Comparison of ENCODE assay signal across 8 mouse cellular contexts in the genomic region with DNA sequence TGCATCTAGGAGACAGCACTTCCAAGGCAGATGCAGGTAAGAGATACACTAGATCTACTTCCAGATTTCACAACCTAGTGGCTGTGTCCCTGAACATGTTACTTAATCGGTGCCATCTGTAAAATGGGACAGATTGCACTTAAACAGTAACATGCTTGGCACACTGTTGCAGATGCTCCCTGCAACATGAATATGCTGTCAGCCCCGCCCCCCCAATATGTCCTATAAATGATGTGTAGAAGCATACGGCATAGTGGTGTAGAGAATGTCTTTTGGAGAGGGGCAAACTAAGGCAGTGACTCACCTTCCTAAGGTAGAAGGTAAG. TPM values are rescaled to one million over a fixed set of nuclear protein-coding genes. Genes with fewer than 3 reads are reported as not detected.
DNase-seq lines count a peak whose midpoint lies in the region; ATAC-seq and TF ChIP-seq lines count a peak whose summit lies in the region.

No protein-coding gene starts in this region.

- peak overlapping the region; percentile 88 for H3K4me3 ChIP-seq in lung, embryonic 15.5 days
- peak overlapping the region; percentile 79 for H3K4me3 ChIP-seq in embryonic fibroblast, embryonic 13.5 days (ENCODE audit: insufficient read depth, low read length)
- H3K4me3 ChIP-seq in limb, embryonic 11.5 days (ENCODE audit: low read depth, low read length), result peak overlapping the region; percentile 85

- H3K36me3 ChIP-seq in lung, embryonic 15.5 days, result peaks cover 26% of the 10 kb centered on the region
- peaks cover 7% of the 10 kb centered on the region for H3K36me3 ChIP-seq in limb, embryonic 11.5 days (ENCODE audit: control insufficient read depth, insufficient read depth, low read length)
- H3K36me3 ChIP-seq in splenic B cell, adult 2 months (ENCODE audit: control insufficient read depth, insufficient read depth, low read length, poor library complexity, severe bottlenecking), result 0 out of 2 replicates have a peak, but pooled peaks cover 2% of the 10 kb centered on the region

- no peak overlapping the region for H3K9ac ChIP-seq in lung, embryonic 15.5 days
- no peak overlapping the region for H3K9ac ChIP-seq in limb, embryonic 11.5 days (ENCODE audit: low read length)

- H3K4me2 ChIP-seq in lung, embryonic 15.5 days, result peak overlapping the region; percentile 85
- peak overlapping the region; percentile 93 for H3K4me2 ChIP-seq in limb, embryonic 11.5 days (ENCODE audit: low read depth, severe bottlenecking)

- no peaks in the 10 kb centered on the region for H3K9me3 ChIP-seq in lung, embryonic 15.5 days
- no peaks in the 10 kb centered on the region for H3K9me3 ChIP-seq in limb, embryonic 11.5 days (ENCODE audit: control insufficient read depth, low read length)

- peaks cover 45% of the 10 kb centered on the region for H3K27me3 ChIP-seq in lung, embryonic 15.5 days
- H3K27me3 ChIP-seq in limb, embryonic 11.5 days (ENCODE audit: control insufficient read depth, insufficient read depth, low read length), result peaks cover 32% of the 10 kb centered on the region
- no peaks in the 10 kb centered on the region for H3K27me3 ChIP-seq in splenic B cell, adult 2 months (ENCODE audit: control insufficient read depth, insufficient read depth, low read length, poor library complexity, severe bottlenecking)

- TF ChIP-seq POLR2A in embryonic fibroblast, embryonic 13.5 days (IDR thresholded peaks at IDR 0.05; ENCODE audit: low read depth, low read length), result no peak

- no peak for ATAC-seq in lung, embryonic 15.5 days (ENCODE audit: borderline replicate concordance, extremely low read depth, low FRiP score, low TSS enrichment)
- no peak for ATAC-seq in limb, embryonic 11.5 days (ENCODE audit: insufficient number of reproducible peaks, low FRiP score, low TSS enrichment, low read depth)
- ATAC-seq in frontal cortex, adult (ENCODE audit: low TSS enrichment), result no peak
- ATAC-seq in erythroid progenitor cell, adult 5-6 weeks (replicated peaks; ENCODE audit: low FRiP score, poor library complexity, severe bottlenecking), result no peak

- WGBS in lung, embryonic 15.5 days, result 33% methylated on average over 3 of the region's 3 CpGs
- WGBS in limb, embryonic 11.5 days, result 52% methylated on average over 3 of the region's 3 CpGs

- peaks cover 22% of the 10 kb centered on the region for H3K4me1 ChIP-seq in lung, embryonic 15.5 days
- peaks cover 5% of the 10 kb centered on the region for H3K4me1 ChIP-seq in embryonic fibroblast, embryonic 13.5 days (ENCODE audit: control insufficient read depth, insufficient read depth, low read length)
- peaks cover 16% of the 10 kb centered on the region for H3K4me1 ChIP-seq in limb, embryonic 11.5 days (ENCODE audit: control insufficient read depth, insufficient read depth, low read length)

- DNase-seq in lung, postnatal 4 days, result no peak
- DNase-seq in limb, embryonic 11.5 days (ENCODE audit: low spot score), result no peak
- peak; percentile 33 for DNase-seq in splenic B cell, adult 2 months (ENCODE audit: low read depth, low spot score)
- no peak for DNase-seq in embryo, embryonic 10.5 days (ENCODE audit: low spot score)

- no peak for TF ChIP-seq CTCF in embryonic fibroblast, embryonic 13.5 days (IDR thresholded peaks at IDR 0.05; ENCODE audit: borderline replicate concordance, insufficient read depth, low read length)

- no peak overlapping the region; the same call in 1 of the 2 replicates for H3K27ac ChIP-seq in lung, embryonic 15.5 days
- H3K27ac ChIP-seq in embryonic fibroblast, embryonic 13.5 days (ENCODE audit: insufficient read depth, low read length), result no peak overlapping the region
- no peak overlapping the region for H3K27ac ChIP-seq in limb, embryonic 11.5 days (replicated peaks; ENCODE audit: low read depth, low read length)

RNA-seq across cellular contexts. Expression of gene Chpf, which starts 1.2 kb away (rescaled TPM):
- 29.5 and 31.1 TPM in 2 replicates for polyA plus RNA-seq in lung, embryonic 15.5 days (2015; fragmentation: Nextera tagmentation; extraction: Ambion mirVana)
- 68.1 and 82.3 TPM in 2 replicates for polyA plus RNA-seq in embryonic fibroblast, embryonic 13.5 days (2011; ENCODE audit: insufficient read length, low read depth, missing spikeins)
- 14.2 and 16.1 TPM in 2 replicates for polyA plus RNA-seq in limb, embryonic 11.5 days (2014; fragmentation: Nextera tagmentation; extraction: Ambion mirVana)
- not detected in 2 replicates for total RNA-seq in erythroid progenitor cell, adult 5-6 weeks (2015; ENCODE audit: low replicate concordance)
- 0.77 TPM in 1 of 2 replicates, not detected in the other for total RNA-seq in erythroid progenitor cell, adult 5-6 weeks (2017; ENCODE audit: low replicate concordance)

RNA-seq across cellular contexts. Expression of gene Tmem198, which starts 1.4 kb away (rescaled TPM):
- polyA plus RNA-seq in lung, embryonic 15.5 days (2015; fragmentation: Nextera tagmentation; extraction: Ambion mirVana), result 0.65 and 0.82 TPM in 2 replicates
- 0.70 and 1.2 TPM in 2 replicates for polyA plus RNA-seq in embryonic fibroblast, embryonic 13.5 days (2011; ENCODE audit: insufficient read length, low read depth, missing spikeins)
- 0.17 and 0.18 TPM in 2 replicates for polyA plus RNA-seq in limb, embryonic 11.5 days (2014; fragmentation: Nextera tagmentation; extraction: Ambion mirVana)
- total RNA-seq in erythroid progenitor cell, adult 5-6 weeks (2015; ENCODE audit: low replicate concordance), result not detected in 2 replicates
- not detected in 2 replicates for total RNA-seq in erythroid progenitor cell, adult 5-6 weeks (2017; ENCODE audit: low replicate concordance)

RNA-seq across cellular contexts. Expression of gene Asic4, which starts 27.7 kb away (rescaled TPM):
- polyA plus RNA-seq in lung, embryonic 15.5 days (2015; fragmentation: Nextera tagmentation; extraction: Ambion mirVana), result 0.26 and 0.30 TPM in 2 replicates
- not detected in 2 replicates for polyA plus RNA-seq in embryonic fibroblast, embryonic 13.5 days (2011; ENCODE audit: insufficient read length, low read depth, missing spikeins)
- 0.07 and 0.13 TPM in 2 replicates for polyA plus RNA-seq in limb, embryonic 11.5 days (2014; fragmentation: Nextera tagmentation; extraction: Ambion mirVana)
- not detected in 2 replicates for total RNA-seq in erythroid progenitor cell, adult 5-6 weeks (2015; ENCODE audit: low replicate concordance)
- not detected in 2 replicates for total RNA-seq in erythroid progenitor cell, adult 5-6 weeks (2017; ENCODE audit: low replicate concordance)

RNA-seq across cellular contexts. Expression of gene Obsl1, which starts 28.3 kb away (rescaled TPM):
- 74.0 and 77.9 TPM in 2 replicates for polyA plus RNA-seq in lung, embryonic 15.5 days (2015; fragmentation: Nextera tagmentation; extraction: Ambion mirVana)
- polyA plus RNA-seq in embryonic fibroblast, embryonic 13.5 days (2011; ENCODE audit: insufficient read length, low read depth, missing spikeins), result 34.9 and 40.0 TPM in 2 replicates
- polyA plus RNA-seq in limb, embryonic 11.5 days (2014; fragmentation: Nextera tagmentation; extraction: Ambion mirVana), result 67.4 and 72.5 TPM in 2 replicates
- total RNA-seq in erythroid progenitor cell, adult 5-6 weeks (2015; ENCODE audit: low replicate concordance), result not detected in 2 replicates
- 0.64 TPM in 1 of 2 replicates, not detected in the other for total RNA-seq in erythroid progenitor cell, adult 5-6 weeks (2017; ENCODE audit: low replicate concordance)

RNA-seq across cellular contexts. Expression of gene Inha, which starts 28.9 kb away (rescaled TPM):
- 3.6 and 4.6 TPM in 2 replicates for polyA plus RNA-seq in lung, embryonic 15.5 days (2015; fragmentation: Nextera tagmentation; extraction: Ambion mirVana)
- 3.5 and 5.5 TPM in 2 replicates for polyA plus RNA-seq in embryonic fibroblast, embryonic 13.5 days (2011; ENCODE audit: insufficient read length, low read depth, missing spikeins)
- 1.3 and 2.3 TPM in 2 replicates for polyA plus RNA-seq in limb, embryonic 11.5 days (2014; fragmentation: Nextera tagmentation; extraction: Ambion mirVana)
- not detected in 2 replicates for total RNA-seq in erythroid progenitor cell, adult 5-6 weeks (2015; ENCODE audit: low replicate concordance)
- total RNA-seq in erythroid progenitor cell, adult 5-6 weeks (2017; ENCODE audit: low replicate concordance), result not detected in 2 replicates
